ENCODE assay signal across 11 mouse cellular contexts in the genomic region with DNA sequence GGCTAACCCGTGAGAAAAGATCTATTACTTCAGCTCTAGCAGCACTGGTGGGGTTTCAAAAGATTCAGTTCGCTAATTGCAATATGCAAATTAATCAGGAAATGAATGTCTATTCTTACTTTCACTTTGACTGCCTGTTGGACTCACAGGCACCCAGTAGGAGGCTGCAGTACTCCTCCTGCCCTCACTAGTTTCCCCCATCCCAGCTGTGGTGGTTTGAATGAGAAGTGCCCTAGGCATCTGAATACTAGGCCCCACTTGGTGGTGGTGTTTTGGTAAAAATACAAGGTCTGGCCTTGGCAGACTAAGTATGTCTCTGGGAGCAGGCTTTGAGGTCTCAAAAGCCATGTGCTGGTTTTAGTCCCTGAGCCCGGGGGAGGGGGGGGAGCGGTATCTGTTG.
A peak's percentile ranks its signal among the peaks of the same experiment; 100 is the strongest.
DNase-seq lines count a peak whose midpoint lies in the region; ATAC-seq lines count a peak whose summit lies in the region.
"Had no signal": no experiment of that assay in that cellular context is flagged by ENCODE, and none has a peak within 500 bp of the region (broad histone marks: within the 10 kb centered on the region; RNA-seq: fewer than 3 reads in every experiment).

No protein-coding gene starts in this region.

- ATAC-seq in forebrain, embryonic 14.5 days, result peak; percentile 97
- no peak for ATAC-seq in midbrain, embryonic 16.5 days

- H3K9me3 ChIP-seq in forebrain, embryonic 14.5 days (replicated peaks; ENCODE audit: control insufficient read depth, low read length), result no peaks in the 10 kb centered on the region
- H3K9me3 ChIP-seq in midbrain, embryonic 16.5 days (replicated peaks; ENCODE audit: control insufficient read depth, low read length, poor library complexity, severe bottlenecking), result no peaks in the 10 kb centered on the region
- H3K9me3 ChIP-seq: stomach, embryonic 15.5 days had no signal

- H3K9ac ChIP-seq in forebrain, embryonic 14.5 days (ENCODE audit: low read length), result no peak overlapping the region
- no peak overlapping the region for H3K9ac ChIP-seq in midbrain, embryonic 16.5 days (ENCODE audit: low read depth, low read length)
- H3K9ac ChIP-seq: stomach, embryonic 15.5 days had no signal

- no peaks in the 10 kb centered on the region for H3K36me3 ChIP-seq in forebrain, embryonic 14.5 days (ENCODE audit: control insufficient read depth, insufficient read depth, low read length)
- H3K36me3 ChIP-seq in midbrain, embryonic 16.5 days (ENCODE audit: control insufficient read depth, insufficient read depth, low read length), result no peaks in the 10 kb centered on the region
- H3K36me3 ChIP-seq: stomach, embryonic 15.5 days had no signal

- DNase-seq in retina, postnatal 1 day, result peak; percentile 50
- no peak for DNase-seq in retina, embryonic 14.5 days (ENCODE audit: low spot score)
- DNase-seq in MEL-GATA-1-ER (ENCODE audit: extremely low read depth, low read depth), result peak; percentile 38
- peak; percentile 83 for DNase-seq in forebrain, embryonic 14.5 days (ENCODE audit: low spot score)
- peak; percentile 5 to 15 for DNase-seq in natural killer cell, adult 2 months (ENCODE audit: low spot score in 2 of 2)
- no peak for DNase-seq in ovary, postnatal 10 days (ENCODE audit: low spot score)
- DNase-seq in lung, postnatal 14 days, result no peak
- DNase-seq: kidney, postnatal 10 days; lung, postnatal 4 days had no signal

- H3K27ac ChIP-seq in forebrain, embryonic 14.5 days (ENCODE audit: low read depth, low read length), result no peak overlapping the region
- no peak overlapping the region for H3K27ac ChIP-seq in midbrain, embryonic 16.5 days (ENCODE audit: low read length)
- H3K27ac ChIP-seq: stomach, embryonic 15.5 days had no signal

- WGBS in forebrain, embryonic 14.5 days, result 16% methylated on average over 4 of the region's 4 CpGs
- WGBS in midbrain, embryonic 16.5 days, result 73% methylated on average over 4 of the region's 4 CpGs

- no peaks in the 10 kb centered on the region for H3K27me3 ChIP-seq in forebrain, embryonic 14.5 days (replicated peaks; ENCODE audit: control insufficient read depth, insufficient read depth, low read length)
- no peaks in the 10 kb centered on the region for H3K27me3 ChIP-seq in midbrain, embryonic 16.5 days (ENCODE audit: control insufficient read depth, insufficient read depth, low read depth, low read length)
- H3K27me3 ChIP-seq: stomach, embryonic 15.5 days had no signal

- H3K4me1 ChIP-seq in forebrain, embryonic 14.5 days (ENCODE audit: control insufficient read depth, insufficient read depth, low read length), result 0 out of 2 replicates have a peak, but pooled peaks cover 3% of the 10 kb centered on the region
- H3K4me1 ChIP-seq in midbrain, embryonic 16.5 days (ENCODE audit: control insufficient read depth, insufficient read depth, low read length), result no peaks in the 10 kb centered on the region
- H3K4me1 ChIP-seq: stomach, embryonic 15.5 days had no signal

- no peak overlapping the region for H3K4me2 ChIP-seq in forebrain, embryonic 14.5 days (ENCODE audit: low read length)
- H3K4me2 ChIP-seq in midbrain, embryonic 16.5 days (ENCODE audit: low read length), result no peak overlapping the region
- H3K4me2 ChIP-seq: stomach, embryonic 15.5 days had no signal

- no peak overlapping the region for H3K4me3 ChIP-seq in forebrain, embryonic 14.5 days (ENCODE audit: low read depth, low read length)
- H3K4me3 ChIP-seq in midbrain, embryonic 16.5 days (ENCODE audit: low read depth, low read length), result no peak overlapping the region
- H3K4me3 ChIP-seq: stomach, embryonic 15.5 days had no signal

Comparison
In these comparisons a context has a peak if more than half of its experiments do, and no peak if none do; other contexts are left out.
1. DNase-seq: peak in retina, postnatal 1 day (single experiment), MEL-GATA-1-ER (single experiment), forebrain, embryonic 14.5 days (single experiment) and natural killer cell, adult 2 months (2 of 2); none in retina, embryonic 14.5 days (single experiment), ovary, postnatal 10 days (single experiment) and lung, postnatal 14 days (single experiment).